Mouse (Mus musculus) A20 (cell line): Measurements from ENCODE around the gene Sash1.

Source experiments
- DNase-seq: peaks from one replicate; pipeline ENCODE4 v3.0.0-alpha.2; 2011; ENCODE audit warnings: low read depth, low spot score

Gene Sash1

DNA sequence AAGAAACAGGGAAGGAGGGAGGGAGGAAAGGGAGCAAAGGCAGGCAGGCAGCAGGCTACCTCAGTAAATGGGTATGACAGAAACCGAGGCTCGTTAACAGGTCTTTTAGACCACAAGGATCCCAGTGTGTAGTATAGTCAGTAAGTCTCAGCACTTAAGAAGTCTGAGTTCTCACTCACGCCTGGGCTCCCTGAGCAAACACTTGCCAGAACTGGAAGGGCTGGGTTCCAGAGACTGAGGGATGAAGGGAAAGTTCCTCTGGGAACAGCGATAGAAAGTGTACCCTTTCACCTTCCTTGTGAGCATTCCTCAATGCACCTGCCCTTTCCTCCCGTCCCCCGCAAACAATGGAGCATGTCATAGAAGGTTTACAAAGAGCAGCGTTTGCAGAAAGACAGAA is 16.5 kb upstream of the Sash1 start:
- no peak for DNase-seq

DNA sequence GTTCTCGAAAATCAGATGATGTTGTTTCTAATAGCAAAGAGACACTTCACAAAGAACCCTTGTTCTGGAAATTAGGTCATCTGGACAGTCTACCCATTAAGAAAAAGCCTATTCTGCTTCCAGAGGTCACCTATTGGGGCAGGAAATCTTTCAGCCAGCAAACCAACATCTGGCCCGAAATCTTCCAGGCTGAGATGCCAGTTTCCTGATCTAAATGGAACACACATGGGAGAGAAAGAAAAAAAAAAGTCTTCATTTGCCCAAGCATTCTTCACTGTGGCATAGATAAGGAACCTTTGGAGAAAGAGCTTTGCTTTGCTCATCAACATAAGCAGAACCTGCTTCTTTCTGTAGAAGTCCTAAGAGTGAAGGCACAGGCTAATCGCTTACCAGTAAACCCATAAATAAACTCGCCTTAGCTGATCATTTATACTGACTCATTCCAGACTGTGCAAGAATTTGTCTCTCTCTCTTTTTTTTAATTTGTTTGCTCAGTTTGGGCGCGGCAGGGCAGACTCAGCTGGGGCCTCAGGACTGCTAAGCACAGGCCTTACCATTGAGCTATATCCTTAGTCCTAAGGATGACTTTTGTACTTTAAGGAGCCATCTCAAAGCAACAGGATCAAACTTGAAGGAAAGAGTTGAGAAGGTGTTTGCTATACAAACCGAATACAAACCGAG is 13.1 kb upstream of the Sash1 start:
- DNase-seq, result no peak

DNA sequence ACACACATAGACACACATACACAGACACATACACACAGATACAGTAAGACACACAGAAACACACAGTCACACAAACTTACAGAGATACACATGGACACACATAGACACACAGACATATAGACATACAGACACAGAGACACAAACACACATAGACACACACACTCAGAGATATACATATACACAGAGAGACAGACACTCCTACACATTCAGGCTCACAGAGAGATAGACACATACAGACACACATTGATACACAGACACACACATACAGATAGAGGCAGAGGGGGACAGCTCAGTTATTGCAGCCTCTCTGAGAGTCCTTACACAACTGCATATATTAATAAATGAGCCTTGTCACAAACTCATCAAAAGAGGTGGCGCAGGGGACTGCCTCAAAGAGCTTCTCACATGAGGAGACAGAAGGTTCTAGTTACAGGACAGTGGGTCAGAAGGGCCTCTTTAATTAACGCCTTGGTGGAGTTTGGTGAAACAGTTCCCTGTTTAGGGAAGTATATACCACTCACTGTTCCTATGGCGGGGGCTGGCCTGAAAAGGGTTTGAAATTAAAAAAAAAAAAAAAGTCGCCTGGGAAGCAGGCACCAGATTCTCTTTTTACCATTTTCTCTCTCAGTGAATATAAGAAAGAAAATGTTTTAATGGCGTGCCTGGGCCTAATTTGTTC is 12.4 kb upstream of the Sash1 start:
- no peak for DNase-seq

DNA sequence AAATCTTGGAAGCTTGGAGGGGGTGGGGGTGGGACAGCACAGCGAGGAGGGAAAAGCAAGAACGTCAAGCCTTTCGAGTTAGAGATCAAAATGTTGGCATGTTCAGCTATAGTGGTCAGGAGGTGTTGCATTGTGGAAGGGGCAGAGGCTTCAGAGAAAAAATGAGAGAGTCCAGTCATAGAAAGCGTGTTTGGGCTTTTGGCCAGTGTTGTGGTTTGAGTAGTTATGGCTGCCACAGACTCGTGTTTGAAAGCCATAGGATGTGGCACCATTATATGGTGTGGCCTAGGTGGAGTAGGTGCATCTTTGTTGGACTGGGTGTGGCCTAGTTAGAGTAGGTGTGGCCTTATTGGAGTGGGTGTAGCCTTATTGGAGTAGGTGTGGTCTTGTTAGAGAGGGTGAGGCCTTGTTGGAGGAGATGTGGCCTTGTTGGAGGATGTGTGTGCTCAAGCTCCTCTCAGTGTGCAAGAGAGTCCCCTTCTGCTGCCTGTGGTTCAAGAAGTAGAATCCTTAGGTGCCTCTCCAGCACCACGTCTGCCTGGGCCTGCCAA is 9.2 kb upstream of the Sash1 start:
- no peak for DNase-seq

DNA sequence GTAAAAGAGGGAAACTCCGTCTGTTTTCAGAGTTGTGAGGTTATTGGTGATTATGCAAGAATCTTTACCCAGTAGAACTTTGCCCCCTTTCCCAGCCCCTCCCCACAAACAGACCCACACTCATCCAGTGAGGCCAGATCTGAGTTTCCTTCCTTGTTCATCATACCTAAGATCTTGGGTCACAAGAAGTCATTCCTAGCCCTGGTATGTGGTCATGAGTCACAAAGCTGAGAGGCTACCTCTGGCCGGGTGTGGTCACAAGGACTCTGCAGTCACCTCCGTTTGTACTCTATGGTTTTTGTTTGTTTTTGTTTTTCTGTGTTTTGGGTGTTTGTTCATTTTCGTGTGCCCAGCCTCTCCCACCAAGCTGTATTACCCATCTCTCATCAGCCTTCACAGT is 4.6 kb upstream of the Sash1 start:
- DNase-seq, result no peak

DNA sequence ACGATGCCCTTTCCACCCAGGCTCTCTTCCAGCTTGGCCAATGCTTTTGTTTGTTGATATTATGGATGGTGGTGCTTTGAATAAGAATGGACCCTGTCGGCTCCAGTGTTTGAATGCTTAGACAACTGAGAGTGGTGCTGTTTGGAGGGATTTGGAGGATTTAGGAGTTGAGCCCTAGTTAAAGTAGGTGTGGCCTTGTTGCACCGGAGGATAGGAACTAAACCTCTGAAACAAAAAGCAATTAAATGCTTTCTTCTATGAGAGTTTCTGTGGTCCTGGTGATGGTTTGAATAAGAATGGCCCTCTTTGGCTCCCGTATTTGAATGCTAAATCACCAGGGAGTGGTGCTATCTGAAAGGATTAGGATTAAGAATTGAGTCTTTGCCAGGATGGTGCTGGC is 3.5 kb upstream of the Sash1 start:
- no peak for DNase-seq

DNA sequence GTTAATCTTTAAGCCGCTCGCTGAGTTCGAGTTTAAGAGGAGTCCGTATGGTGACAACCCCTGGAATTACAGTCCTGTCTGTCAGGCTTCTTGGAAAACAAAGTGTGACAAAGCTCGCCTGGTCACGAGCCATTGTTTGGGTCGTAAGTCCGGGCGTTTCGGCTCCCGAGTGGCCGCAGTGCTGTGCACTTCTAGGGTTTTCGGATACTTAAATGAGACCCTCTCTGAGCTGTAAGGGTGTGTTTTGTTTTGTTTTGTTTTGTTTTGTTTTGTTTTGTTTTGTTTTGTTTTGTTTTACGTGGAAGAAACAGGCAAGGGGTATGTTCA is 621 bp upstream of the Sash1 start:
- no peak for DNase-seq

DNA sequence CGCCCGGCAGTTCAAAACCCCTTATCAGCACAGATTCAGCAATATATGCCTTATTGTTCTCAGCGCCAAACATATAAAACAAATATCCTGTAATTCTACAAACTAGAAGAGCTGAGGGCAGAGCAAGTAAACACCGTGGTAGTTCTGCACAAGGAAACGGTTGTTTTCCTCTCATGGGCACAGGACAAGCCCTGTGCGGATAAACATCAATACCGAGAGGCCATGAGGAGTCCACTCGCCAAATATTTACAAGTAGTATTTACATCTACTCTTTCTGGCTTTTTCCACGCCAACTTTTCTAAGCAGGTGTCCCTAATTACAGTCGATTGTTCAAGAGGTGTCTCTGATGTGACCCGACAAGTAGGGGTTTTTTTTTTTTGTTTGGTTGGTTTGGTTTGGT is 669 bp downstream of the Sash1 start:
- DNase-seq, result no peak

DNA sequence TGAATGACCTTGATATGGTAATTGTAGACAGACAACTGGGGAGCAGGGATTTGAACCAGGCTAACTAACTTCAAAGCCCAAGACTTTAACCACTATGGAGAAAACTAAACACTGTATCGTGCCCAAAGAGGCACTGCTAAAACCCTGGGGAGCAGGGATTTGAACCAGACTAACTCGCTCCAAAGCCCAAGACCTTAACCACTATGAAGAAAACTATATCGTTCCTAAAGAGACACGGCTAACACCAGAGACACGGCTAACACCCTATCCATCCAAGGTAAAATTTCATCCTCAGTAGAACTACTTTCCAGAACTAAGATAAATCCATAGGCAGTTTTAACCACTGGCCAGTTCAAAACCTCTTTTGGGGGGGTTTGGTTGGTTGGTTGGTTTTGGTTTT is 1.3 kb downstream of the Sash1 start:
- no peak for DNase-seq

DNA sequence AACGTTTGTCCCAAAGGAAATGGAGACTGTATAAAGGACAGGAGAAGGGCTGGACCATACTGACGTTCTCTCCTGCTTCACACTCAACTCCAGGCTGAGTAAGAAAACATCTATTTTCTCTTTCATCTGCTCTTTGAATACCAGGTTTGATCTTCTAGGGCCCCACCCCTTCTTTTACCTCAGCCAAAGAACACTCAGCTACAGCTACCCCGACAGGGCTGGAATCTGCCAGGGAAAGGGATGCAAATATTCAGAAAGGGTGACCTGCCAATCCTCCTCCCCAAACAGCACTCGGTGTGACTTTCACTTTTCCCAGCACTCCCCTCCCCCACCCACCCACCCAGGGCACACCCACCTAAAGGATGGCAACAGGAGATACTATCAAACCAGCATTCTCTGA is 2.2 kb downstream of the Sash1 start:
- no peak for DNase-seq

DNA sequence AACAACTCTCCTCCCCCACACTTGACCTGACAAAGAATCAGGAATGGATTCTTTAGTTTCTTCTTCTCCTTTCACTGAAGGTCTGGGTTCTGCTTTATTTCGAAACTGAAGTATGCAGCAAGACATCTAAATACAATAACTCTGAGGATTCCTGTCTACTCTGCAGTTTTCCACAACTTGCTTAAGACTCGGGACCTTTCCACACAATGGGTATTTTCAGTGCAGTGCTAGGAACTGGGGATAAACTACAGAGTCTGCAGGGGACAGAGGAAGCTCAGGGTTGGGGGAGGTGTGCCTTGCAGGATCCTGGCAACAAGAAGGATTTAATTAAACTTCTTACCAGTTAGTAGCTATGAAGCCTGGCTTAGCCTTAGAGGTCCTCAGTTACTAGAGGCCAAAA is 4.1 kb downstream of the Sash1 start:
- no peak for DNase-seq

DNA sequence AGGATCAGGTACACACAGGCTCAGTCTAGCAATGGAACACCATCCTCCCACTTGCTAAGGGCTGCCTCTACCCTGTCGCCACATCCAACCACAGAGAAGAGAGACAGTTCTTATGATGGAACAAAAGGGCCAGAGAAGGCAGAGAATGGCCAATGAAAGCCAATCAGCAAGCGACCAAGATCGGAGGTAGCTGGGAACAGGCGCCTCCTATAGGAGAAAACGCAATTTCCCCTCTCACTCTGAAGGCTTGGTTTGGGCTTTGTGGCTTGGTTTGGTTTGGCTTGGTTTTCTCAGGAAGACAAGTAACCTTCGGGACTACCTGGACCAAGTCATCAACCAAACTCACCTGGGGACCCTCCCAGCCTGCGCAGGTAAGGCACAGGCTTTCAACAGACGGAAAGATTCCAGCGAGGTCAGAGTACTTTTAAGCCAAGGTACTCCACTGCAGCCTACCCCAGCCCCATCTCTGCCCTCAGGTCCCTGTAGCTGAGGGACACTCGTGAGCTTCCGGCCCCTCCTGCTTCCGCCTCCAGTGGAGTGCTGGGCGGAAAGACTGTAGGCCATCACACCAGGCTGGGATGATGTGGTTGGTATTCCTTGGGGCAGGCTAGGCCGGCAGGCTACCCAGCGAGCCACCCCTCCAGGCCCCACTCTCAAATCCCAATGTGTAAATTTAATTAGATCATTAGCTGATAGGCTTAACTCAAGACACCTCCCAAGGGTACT is 4.8 kb downstream of the Sash1 start:
- DNase-seq, result no peak

DNA sequence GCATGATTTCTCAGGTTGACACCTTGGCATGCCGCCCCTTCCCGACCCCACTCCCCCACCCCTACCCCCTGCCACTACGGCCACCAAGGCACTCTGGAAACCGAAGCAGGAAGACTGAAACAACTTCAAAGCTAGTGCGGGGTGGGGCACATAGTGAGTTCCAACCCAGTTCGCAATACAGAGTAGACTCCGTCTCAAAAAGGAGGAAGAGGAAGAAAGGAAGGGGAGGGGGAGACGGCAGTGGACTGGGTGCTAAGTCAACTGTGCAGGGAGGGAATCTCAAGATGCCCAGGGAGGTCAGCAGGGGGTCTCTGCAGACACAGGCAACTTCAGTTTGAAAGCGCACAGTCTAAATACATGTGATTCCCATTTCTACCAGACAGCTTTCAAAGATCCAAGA is 7.0 kb downstream of the Sash1 start:
- no peak for DNase-seq

DNA sequence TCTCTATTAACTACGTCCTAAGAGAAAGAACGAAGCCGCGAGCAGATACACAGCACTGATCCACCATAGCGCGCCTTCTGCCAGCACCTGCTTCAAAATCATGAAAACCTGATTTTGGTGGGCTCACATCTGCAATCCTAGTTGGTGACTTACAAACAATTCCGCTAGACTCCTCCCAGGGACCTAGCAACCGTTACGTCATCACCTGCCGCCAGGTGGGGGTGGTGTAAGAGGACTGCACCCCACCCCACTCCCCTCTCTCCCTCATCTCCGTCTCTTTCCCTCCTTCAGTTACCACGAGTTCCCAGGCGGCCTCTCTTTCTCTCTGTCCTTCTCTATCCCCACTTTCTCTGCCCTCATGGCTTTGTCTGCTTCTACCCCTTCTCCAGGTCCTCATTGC is 7.5 kb downstream of the Sash1 start:
- DNase-seq, result no peak

DNA sequence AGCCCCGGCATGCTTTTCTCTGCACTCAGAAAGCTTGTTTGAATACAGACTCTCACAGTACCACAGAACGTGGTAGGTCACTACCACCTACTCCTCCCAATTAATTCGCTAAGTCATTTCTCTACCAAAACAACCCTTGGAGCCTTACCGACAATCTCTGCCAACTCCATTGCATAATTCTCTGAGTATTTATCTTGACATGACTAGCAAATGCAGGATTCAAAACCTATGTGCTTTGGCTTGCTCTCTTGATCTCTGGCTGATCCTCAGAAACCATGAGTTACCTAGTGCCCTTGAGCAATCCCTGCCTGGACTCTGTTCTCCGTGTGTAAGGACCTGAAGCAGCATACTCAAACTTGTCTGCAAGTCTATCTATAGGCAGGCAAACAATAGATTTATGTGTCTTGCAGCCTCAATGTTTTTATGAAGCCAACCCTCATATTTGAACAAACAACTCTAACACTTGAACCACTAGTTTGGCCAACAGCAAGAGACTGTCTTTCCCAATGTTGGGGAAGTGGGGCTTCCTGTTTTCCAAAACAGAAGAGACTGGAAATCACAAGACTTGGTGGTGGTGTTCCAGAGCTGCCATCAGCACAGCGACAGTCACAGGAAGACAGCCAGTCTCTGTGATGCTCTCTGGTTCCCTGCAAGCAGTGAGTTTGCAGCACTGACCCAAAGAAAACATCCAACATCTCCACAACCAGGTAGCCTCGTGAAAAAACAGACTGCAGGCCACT is 12.1 kb downstream of the Sash1 start:
- no peak for DNase-seq

DNA sequence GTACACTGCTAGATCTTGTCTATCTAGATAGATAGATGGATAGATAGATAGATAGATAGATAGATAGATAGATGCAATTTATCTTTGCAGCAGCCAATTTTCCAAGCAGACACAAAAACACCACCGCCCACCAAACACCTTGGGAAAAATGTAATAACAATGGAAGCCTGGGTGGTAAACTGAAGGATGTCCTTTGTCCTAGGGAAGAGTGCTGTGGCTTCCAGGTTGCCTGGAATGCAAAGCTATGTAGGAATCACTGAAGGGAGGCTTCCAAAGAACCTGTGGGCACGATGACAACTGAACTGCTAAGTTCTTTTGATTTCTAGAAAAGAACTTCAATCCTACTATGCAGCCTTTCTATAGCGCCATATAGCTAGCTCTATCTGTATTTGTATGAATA is 13.1 kb downstream of the Sash1 start:
- DNase-seq, result no peak

DNA sequence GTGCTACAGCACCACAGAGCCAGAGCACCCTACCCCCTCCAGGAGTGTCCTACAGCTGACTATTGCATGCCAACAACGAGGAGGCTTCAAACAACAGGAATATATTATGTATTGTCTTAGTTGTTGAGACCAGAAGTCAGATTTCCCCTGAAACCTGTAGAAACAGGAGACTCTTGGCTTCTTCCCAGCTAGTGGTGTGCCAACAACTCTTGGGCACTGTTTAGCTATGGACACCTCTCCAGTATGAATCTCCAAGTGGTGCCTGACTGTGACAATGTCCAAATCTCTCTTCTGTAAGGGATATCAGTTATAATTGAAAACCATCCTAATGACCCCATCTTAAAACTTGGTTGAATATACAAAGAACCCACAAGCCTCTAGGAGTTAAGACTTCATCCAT is 13.9 kb downstream of the Sash1 start:
- no peak for DNase-seq

DNA sequence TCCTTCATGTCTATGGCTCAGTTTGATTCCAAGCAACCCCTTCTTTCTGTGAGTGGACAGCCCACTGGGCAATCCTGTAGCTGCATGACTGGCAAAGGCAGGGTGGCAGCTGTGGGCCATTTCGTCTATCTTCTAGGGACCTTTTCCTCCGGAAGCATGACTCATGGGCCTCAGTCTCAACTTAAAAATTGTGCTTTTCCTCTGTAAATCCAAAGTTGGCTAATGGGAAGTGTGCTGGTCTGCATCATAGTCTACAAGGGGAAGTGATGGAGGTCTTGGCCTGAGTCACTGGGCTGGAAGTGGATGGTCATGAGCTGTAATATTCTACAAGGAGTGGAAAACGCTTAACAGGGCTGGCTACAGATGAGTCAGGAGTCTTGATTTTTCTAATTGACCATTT is 15.5 kb downstream of the Sash1 start:
- DNase-seq, result no peak

DNA sequence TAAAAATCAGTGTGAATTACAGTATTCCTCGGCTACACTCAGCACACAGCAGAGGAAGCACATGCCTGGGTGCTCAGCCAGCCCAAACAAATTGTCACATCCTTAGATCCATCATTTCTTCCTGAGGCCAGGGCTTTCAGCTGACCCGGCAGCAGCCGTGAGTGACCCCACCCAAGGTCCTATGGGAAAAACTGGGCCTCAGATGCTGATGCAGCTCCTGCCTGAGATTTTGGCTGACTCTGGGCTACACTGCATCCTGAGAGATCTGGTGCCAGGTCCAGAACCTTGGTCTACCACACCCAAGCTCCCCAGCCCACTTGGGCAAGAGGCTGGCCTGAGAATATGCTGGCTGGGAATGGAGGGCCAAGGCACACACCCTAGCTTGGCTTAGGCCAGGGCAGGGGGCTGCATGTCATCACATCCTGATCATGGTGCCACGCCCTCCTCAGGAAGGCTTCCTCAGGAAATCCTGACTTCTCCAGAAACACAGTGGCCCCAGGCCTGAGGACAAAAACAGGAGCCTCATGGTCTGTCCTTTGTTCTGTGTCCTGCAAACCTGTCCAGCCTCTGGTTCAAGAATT is 19.7 kb downstream of the Sash1 start:
- no peak for DNase-seq

DNA sequence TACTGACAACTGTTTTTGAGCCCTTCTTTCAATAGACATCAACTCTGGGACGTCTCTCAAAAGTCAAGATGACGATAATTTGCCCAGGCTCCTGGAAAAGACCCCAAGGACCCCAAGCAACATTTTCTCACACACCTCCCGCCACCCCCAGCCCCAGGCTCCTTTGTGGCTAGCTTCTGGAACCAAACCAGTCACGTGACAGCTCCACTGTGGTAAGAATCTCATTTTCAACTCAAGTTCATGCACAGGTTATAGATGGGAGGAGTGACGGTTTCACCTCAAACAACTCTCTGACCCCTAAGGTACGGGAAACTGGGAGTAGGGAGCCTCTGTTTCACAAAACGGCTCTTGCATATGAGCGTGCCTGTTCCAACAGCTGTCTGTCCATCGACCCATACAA is 25.2 kb downstream of the Sash1 start:
- no peak for DNase-seq

DNA sequence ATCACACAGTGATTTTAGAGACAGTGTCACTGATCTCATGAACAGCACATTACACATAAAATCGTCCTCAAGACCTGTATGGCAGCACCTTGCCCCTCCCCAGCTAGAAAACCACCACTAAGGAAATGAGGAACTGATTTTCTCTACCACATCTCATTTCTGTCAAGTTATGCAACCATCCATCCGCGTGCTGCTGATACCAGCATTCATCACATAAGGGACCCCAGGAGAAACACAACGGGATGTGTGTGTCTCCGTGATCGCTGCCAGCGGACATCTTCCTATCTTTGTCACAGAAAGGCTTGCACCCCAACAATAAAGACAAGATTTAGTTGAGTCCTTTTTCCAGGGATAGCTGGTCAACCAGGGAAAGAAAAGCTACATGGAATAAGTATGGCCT is 27.2 kb downstream of the Sash1 start:
- no peak for DNase-seq

DNA sequence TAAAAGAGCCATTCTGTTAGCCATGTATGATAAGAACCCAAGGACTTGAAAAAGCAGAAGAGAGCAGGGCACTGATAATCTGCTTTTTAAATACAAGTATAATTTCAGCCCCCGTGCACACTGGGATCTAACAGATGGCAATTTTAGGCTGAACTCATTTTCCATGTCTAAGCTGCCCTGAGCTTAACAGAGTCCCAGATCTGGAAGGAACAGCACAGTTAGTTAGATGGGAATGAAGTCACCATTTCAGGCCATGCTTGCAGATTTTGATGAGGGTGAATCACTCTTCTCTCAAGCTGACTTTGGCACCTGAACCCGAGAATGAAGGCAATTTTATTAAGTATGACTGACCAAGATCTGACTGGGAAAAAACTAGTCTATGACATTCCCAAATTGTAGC is 28.9 kb downstream of the Sash1 start:
- DNase-seq, result no peak
